Mouse (Mus musculus) megakaryocyte, embryonic 14.5 days (primary cell): ENCODE data around the gene Dph1. TPM values are rescaled to one million over a fixed set of nuclear protein-coding genes. Genes with fewer than 3 reads are reported as not detected.

Experiments
- H3K27me3 ChIP-seq: replicated peaks from 2 replicates; pipeline ENCODE3; 2012; ENCODE audit warnings: inconsistent platforms
- H3K36me3 ChIP-seq: replicated peaks from 2 replicates; pipeline ENCODE3; 2012; ENCODE audit warnings: low read length, inconsistent platforms, mixed read lengths
- H3K4me1 ChIP-seq: 2 replicates; pipeline ENCODE4 v1.6.1; 2012; ENCODE audit warnings: inconsistent platforms
- H3K4me3 ChIP-seq: replicated peaks from 2 replicates; pipeline ENCODE3; 2012; ENCODE audit warnings: moderate library complexity, mild to moderate bottlenecking, inconsistent platforms
- H3K9me3 ChIP-seq: 2 replicates; pipeline ENCODE4 v1.6.1; 2012; ENCODE audit warnings: inconsistent platforms
- FLI1 ChIP-seq: IDR thresholded peaks from 2 replicates; pipeline ENCODE4 v1.6.1; 2012; ENCODE audit warnings: low read length, inconsistent platforms, mixed read lengths
- GATA1 ChIP-seq: IDR thresholded peaks from 3 replicates; pipeline ENCODE4 v1.6.1; 2012; ENCODE audit warnings: mixed read lengths, low read length, inconsistent platforms, borderline replicate concordance
- polyA plus RNA-seq: library from polyadenylated mRNA; stranded (reverse); fragments of >175 nt; gene quantifications from 2 replicates; pipeline ENCODE4 v1.2.3, GENCODE M21; 2012; ENCODE audit warnings: low replicate concordance; ENCODE audit not compliant: insufficient read depth

The Dph1 gene
- polyA plus RNA-seq, 1 experiment = 19.5 TPM

DNA sequence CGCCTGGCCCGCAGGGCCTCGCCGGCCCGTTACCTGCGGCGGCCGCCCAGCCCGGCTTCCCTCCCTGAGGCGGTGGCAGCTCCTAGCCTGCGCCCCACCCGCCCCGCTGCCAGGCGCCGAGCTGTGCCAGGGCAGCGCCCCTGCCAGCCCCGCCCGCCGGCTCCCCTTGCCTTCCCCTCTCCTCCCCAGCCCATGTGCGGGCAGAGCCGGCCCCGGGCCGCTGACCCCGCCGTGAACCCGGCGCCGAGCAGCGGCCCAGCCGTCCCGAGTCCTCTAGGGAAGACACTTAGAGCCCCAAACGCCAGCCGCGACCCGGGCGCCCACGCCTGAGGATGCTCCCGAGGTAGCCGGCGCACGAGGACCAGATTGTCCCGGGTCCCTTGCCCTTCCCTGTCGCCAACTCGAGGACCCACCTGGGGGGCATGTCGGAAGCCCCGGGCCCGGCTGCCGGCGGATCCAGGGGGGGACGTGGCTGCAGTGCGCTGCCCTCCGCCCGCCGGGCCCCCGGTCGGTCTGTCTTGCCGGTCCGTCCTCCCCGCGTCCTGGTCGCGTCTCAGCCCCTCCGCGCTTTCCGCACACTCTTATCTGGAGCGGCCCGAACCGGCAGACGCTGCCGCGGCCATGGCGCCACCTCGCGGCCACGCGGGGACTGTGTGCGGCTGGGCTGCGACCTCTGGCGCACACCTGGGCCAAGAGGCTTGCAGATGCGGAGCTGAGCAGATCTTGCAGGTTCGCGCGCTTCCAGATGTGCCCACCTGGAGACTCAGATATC, 22.3 kb downstream of the Dph1 start:
- peaks cover 21% of the 10 kb centered on the region for H3K9me3 ChIP-seq
- TF ChIP-seq GATA1 (no peak), FLI1 (no peak)
- peaks cover 8% of the 10 kb centered on the region for H3K36me3 ChIP-seq
- H3K4me3 ChIP-seq = peak overlapping the region; percentile 91
- H3K4me1 ChIP-seq = peaks cover 92% of the 10 kb centered on the region
- H3K27me3 ChIP-seq = peaks cover 89% of the 10 kb centered on the region

- H3K4me1 ChIP-seq = peaks cover 83% of the 10 kb centered on the region
- H3K9me3 ChIP-seq = peaks cover 21% of the 10 kb centered on the region
- H3K27me3 ChIP-seq = peaks cover 81% of the 10 kb centered on the region
- TF ChIP-seq FLI1 = no peak
- no peak for TF ChIP-seq GATA1
- H3K4me3 ChIP-seq = peak overlapping the region; percentile 91
- H3K36me3 ChIP-seq = peaks cover 17% of the 10 kb centered on the region
These were observed 23.1 kb downstream of the Dph1 start for GRCm38 (mm10) chr11:75167643-75168589.

GRCm38 (mm10) chr11:75166861-75167642, 24.0 kb downstream of the Dph1 start:
- peaks cover 72% of the 10 kb centered on the region for H3K27me3 ChIP-seq
- TF ChIP-seq GATA1 = no peak
- TF ChIP-seq FLI1 = no peak
- H3K4me1 ChIP-seq = peaks cover 75% of the 10 kb centered on the region
- peaks cover 25% of the 10 kb centered on the region for H3K36me3 ChIP-seq
- H3K9me3 ChIP-seq = peaks cover 21% of the 10 kb centered on the region
- H3K4me3 ChIP-seq = peak overlapping the region; percentile 80

DNA sequence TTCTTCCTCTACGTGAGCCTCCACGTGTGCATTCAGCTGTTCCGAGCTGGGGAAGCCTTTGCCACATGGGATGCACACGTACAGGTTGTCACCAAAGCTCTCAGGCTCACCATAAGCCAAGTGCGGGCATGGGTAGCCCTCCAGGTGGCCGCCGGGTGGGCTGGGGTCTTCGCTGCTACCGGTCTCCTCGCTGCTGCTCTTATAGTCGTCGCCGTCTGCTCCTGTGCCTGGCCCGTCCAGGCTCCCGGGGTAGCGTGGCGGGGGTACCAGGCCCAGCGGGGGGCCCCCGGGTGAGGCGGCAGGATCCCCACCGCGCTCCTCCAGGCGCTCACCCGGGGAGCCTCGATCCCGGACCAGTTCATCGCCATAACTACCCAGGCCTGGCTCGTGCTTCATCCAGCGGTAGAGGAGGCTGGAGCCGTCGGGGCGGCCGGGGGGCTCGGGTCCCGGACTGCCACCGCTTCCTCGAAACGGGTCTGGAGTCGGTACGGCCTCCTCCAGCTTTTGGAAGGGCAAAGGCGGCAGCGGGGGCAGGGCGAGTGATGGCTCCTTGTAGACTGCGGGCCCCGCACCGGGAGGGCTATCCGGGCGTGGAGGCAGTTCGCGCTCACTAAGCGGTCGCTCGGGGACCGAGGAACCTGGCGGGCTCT, 24.7 kb downstream of the Dph1 start:
- no peak for TF ChIP-seq GATA1
- TF ChIP-seq FLI1 = no peak
- Histone ChIP-seq H3K27me3 (peaks cover 65% of the 10 kb centered on the region), H3K4me3 (peak overlapping the region; percentile 86), H3K36me3 (peaks cover 33% of the 10 kb centered on the region), H3K9me3 (peaks cover 21% of the 10 kb centered on the region), H3K4me1 (peaks cover 72% of the 10 kb centered on the region)

DNA sequence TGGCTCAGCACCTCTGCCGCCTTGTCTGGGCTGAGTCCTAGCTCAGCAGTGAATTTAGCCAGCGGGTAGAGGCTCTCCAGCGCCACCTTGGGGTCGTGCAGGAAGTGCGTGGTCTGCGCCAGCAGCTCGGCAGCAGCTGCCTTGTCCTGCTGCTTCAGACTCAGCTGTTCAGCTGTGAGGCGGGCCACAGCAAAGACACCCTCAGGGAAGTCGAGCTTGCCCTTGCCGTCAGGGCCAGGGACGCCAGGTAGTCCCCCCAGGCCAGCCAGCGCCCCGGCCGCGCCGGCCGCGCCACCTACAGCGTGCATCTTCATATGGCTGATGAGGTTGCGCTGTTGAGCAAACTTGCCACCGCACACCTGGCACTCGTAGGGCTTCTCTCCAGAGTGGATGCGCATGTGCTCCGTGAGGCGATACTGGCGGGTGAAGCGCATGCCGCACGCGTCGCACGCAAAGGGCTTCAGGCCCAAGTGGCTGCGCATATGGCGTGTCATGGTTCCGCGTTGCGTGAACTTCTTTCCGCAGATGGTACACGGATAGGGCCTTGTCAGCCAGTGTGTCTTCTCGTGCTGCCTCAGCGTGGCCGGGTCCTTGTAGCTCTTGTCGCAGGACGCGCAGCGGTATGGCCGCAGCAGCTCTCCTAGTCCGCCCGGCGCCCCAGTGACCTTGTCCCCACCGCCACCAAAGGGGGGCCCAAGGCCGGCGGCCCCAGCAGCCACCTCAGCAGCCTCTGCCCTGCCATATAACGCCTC, 25.4 kb downstream of the Dph1 start:
- H3K4me3 ChIP-seq = peak overlapping the region; percentile 86
- TF ChIP-seq GATA1 (no peak), FLI1 (no peak)
- H3K4me1 ChIP-seq = peaks cover 66% of the 10 kb centered on the region
- H3K36me3 ChIP-seq = peaks cover 40% of the 10 kb centered on the region
- peaks cover 58% of the 10 kb centered on the region for H3K27me3 ChIP-seq
- peaks cover 21% of the 10 kb centered on the region for H3K9me3 ChIP-seq

DNA sequence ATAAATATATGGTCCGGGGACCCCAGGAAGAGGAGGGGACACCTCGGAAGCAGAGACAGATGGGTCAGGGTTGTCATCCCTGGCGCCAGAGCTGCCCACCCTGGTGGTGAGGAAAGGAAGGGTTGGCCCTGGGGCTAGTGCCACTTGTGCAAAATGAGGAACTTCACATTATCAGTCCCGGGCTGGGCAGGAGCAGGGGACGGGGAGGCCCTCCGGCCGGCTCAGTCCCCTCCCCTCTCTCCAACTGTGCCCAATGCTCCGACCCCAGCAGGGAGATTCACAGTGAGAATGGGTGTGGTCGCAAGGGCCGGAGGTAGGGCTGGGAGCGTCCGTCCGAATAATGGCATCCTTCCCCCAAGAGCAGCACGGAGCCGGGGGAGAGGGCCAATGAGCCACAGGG, 26.3 kb downstream of the Dph1 start:
- H3K4me1 ChIP-seq = peaks cover 57% of the 10 kb centered on the region
- H3K27me3 ChIP-seq = peaks cover 51% of the 10 kb centered on the region
- H3K9me3 ChIP-seq = peaks cover 21% of the 10 kb centered on the region
- peak overlapping the region; percentile 74 for H3K4me3 ChIP-seq
- no peak for TF ChIP-seq FLI1
- no peak for TF ChIP-seq GATA1
- peaks cover 48% of the 10 kb centered on the region for H3K36me3 ChIP-seq

GRCm38 (mm10) chr11:75164051-75164450, 27.0 kb downstream of the Dph1 start:
- H3K4me1 ChIP-seq = peaks cover 50% of the 10 kb centered on the region
- no peak overlapping the region for H3K4me3 ChIP-seq
- TF ChIP-seq GATA1 (no peak), FLI1 (no peak)
- H3K9me3 ChIP-seq = peaks cover 21% of the 10 kb centered on the region
- H3K36me3 ChIP-seq = peaks cover 55% of the 10 kb centered on the region
- peaks cover 44% of the 10 kb centered on the region for H3K27me3 ChIP-seq

GRCm38 (mm10) chr11:75163379-75163778, 27.7 kb downstream of the Dph1 start:
- H3K36me3 ChIP-seq = peaks cover 62% of the 10 kb centered on the region
- peaks cover 37% of the 10 kb centered on the region for H3K27me3 ChIP-seq
- H3K9me3 ChIP-seq = peaks cover 21% of the 10 kb centered on the region
- no peak for TF ChIP-seq GATA1
- no peak for TF ChIP-seq FLI1
- H3K4me1 ChIP-seq = peaks cover 44% of the 10 kb centered on the region
- no peak overlapping the region for H3K4me3 ChIP-seq
